Mouse (Mus musculus) yolk sac, embryonic 10.5 days (tissue): ENCODE results near the gene Theg.
A peak's percentile ranks its signal among the peaks of the same experiment; 100 is the strongest.

Experiments
- DNase-seq: peaks from one replicate; pipeline ENCODE4 v3.0.0-alpha.2; 2017; ENCODE audit warnings: low spot score

The Theg gene

GRCm38 (mm10) chr10:79556951-79557350 lies 30.2 kb downstream of the Theg start:
- DNase-seq: no peak

- DNase-seq: no peak
These were observed 31.9 kb downstream of the Theg start for GRCm38 (mm10) chr10:79555238-79555724.

GRCm38 (mm10) chr10:79554330-79555237 lies 32.5 kb downstream of the Theg start, which contains the start of gene Mier2:
TSS of gene Mier2 (minus strand) at chr10:79555199.
- peak; percentile 81 for DNase-seq

- no peak for DNase-seq
These were observed 33.4 kb downstream of the Theg start for GRCm38 (mm10) chr10:79553691-79554090.

GRCm38 (mm10) chr10:79553176-79553575 lies 34.0 kb downstream of the Theg start:
- DNase-seq: no peak

- DNase-seq: no peak
These were observed 34.6 kb downstream of the Theg start for GRCm38 (mm10) chr10:79552531-79552930.

GRCm38 (mm10) chr10:79550366-79550765 lies 36.8 kb downstream of the Theg start:
- DNase-seq: no peak

- DNase-seq: no peak
These were observed 38.0 kb downstream of the Theg start for GRCm38 (mm10) chr10:79548971-79549723.

GRCm38 (mm10) chr10:79548546-79548945 lies 38.6 kb downstream of the Theg start:
- DNase-seq: no peak

- no peak for DNase-seq
These were observed 39.9 kb downstream of the Theg start for GRCm38 (mm10) chr10:79547148-79547675.

GRCm38 (mm10) chr10:79546483-79546882 lies 40.6 kb downstream of the Theg start:
- DNase-seq: no peak

- DNase-seq: no peak
These were observed 41.2 kb downstream of the Theg start for GRCm38 (mm10) chr10:79545891-79546290.

- DNase-seq: no peak
These were observed 42.5 kb downstream of the Theg start for GRCm38 (mm10) chr10:79544631-79545030.

- peak; percentile 36 for DNase-seq
These were observed 43.1 kb downstream of the Theg start for GRCm38 (mm10) chr10:79543884-79544597.

GRCm38 (mm10) chr10:79542171-79542570 lies 45.0 kb downstream of the Theg start:
- DNase-seq: no peak

- DNase-seq: no peak
These were observed 45.6 kb downstream of the Theg start for GRCm38 (mm10) chr10:79541522-79541921.

- DNase-seq: no peak
These were observed 46.4 kb downstream of the Theg start for GRCm38 (mm10) chr10:79540746-79541145.

- DNase-seq: no peak
These were observed 47.2 kb downstream of the Theg start for GRCm38 (mm10) chr10:79539701-79540495.

- no peak for DNase-seq
These were observed 48.3 kb downstream of the Theg start for GRCm38 (mm10) chr10:79538873-79539272.

- no peak for DNase-seq
These were observed 48.8 kb downstream of the Theg start for GRCm38 (mm10) chr10:79538323-79538722.

GRCm38 (mm10) chr10:79537781-79538180 lies 49.4 kb downstream of the Theg start:
- no peak for DNase-seq
